ENCODE assay signal across 9 mouse cellular contexts in the genomic region with DNA sequence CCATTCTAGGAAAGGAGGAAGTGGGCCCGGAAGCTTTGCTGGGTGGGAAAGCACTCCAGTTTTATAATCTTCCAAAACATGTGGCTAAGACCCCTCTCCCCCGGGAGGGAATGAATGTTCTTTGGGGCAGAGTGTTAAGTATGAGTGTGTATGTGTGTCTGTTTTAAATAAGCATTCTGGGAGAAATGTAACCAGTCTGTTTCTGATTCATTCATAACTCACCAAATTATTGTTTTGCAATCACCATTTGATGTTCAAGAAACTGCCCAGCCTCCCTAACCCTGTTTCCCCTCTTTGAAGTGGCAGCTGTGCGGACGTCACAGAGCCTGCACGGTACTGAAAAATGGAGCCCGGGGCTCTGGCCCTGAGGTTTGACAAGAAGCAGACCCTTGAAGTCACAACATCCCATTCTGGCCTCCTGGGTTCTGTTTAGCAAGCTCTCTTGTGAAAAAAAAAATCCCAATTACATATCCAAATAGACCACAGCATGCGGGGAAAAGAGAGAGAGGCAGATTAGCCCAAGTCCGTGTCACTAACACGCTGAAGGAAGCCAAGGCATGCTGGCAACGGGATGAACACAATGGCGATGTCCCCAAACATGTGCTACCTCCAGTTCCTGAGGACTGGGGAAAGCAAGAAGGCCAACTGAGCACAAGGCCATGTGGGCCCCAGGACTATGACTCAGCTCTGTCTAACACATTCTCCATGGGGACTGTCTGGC.
DNase-seq lines count a peak whose midpoint lies in the region; ATAC-seq and TF ChIP-seq lines count a peak whose summit lies in the region.
"Had no signal": no experiment of that assay in that cellular context is flagged by ENCODE, and none has a peak within 500 bp of the region (broad histone marks: within the 10 kb centered on the region; RNA-seq: fewer than 3 reads in every experiment).

No protein-coding gene starts in this region.

- H3K36me3 ChIP-seq in limb, embryonic 12.5 days, result no peaks in the 10 kb centered on the region
- H3K36me3 ChIP-seq: hindbrain, embryonic 13.5 days had no signal

- no peak overlapping the region for H3K4me3 ChIP-seq in lung, adult 2 months (replicated peaks; ENCODE audit: extremely low read depth, low read depth, low read length)
- no peak overlapping the region for H3K4me3 ChIP-seq in limb, embryonic 12.5 days (replicated peaks)
- H3K4me3 ChIP-seq: hindbrain, embryonic 13.5 days had no signal

- H3K27me3 ChIP-seq in limb, embryonic 12.5 days, result no peaks in the 10 kb centered on the region
- H3K27me3 ChIP-seq: hindbrain, embryonic 13.5 days had no signal

- H3K27ac ChIP-seq in limb, embryonic 12.5 days, result peak overlapping the region; percentile 85
- H3K27ac ChIP-seq: hindbrain, embryonic 13.5 days had no signal

- TF ChIP-seq POLR2A in lung, adult 2 months (IDR thresholded peaks at IDR 0.05; ENCODE audit: borderline replicate concordance, extremely low read depth, low read depth, low read length), result no peak

- peak; percentile 75 for DNase-seq in adrenal gland, adult 2 months
- no peak for DNase-seq in adrenal gland, postnatal 4 days (ENCODE audit: low spot score in 2 of 2)
- DNase-seq in lung, adult 18-20 months, result peak; percentile 50 to 66
- no peak for DNase-seq in lung, adult 2 months
- DNase-seq in thymus, postnatal 25 days, result peak; percentile 13
- no peak for DNase-seq in left cerebral cortex, postnatal 25 days (ENCODE audit: low spot score in 2 of 2)
- DNase-seq in neural tube, embryonic 10.5 days (ENCODE audit: extremely low spot score, low spot score), result no peak

- peaks cover 7% of the 10 kb centered on the region for H3K4me1 ChIP-seq in lung, adult 2 months (ENCODE audit: control insufficient read depth, insufficient read depth, low read length)
- peaks cover 62% of the 10 kb centered on the region for H3K4me1 ChIP-seq in limb, embryonic 12.5 days (replicated peaks)

- ATAC-seq in limb, embryonic 12.5 days (ENCODE audit: insufficient number of reproducible peaks, insufficient read depth, low FRiP score, low TSS enrichment, low read depth), result peak; percentile 66

- H3K9me3 ChIP-seq in limb, embryonic 12.5 days, result no peaks in the 10 kb centered on the region
- H3K9me3 ChIP-seq: hindbrain, embryonic 13.5 days had no signal

- no peak overlapping the region for H3K9ac ChIP-seq in limb, embryonic 12.5 days (replicated peaks)
- H3K9ac ChIP-seq: hindbrain, embryonic 13.5 days had no signal

- intact Hi-C loops in left cerebral cortex, postnatal 25 days (cut with DNase I), result no loop called here

- H3K4me2 ChIP-seq in limb, embryonic 12.5 days, result no peak overlapping the region
- H3K4me2 ChIP-seq: hindbrain, embryonic 13.5 days had no signal

- no peak for TF ChIP-seq CTCF in lung, adult 2 months (IDR thresholded peaks at IDR 0.05; ENCODE audit: insufficient read depth, low read length)

- WGBS in lung, adult 2 months, result 34% methylated on average over 11 of the region's 11 CpGs
- 21% methylated on average over 11 of the region's 11 CpGs for WGBS in limb, embryonic 12.5 days

Comparison
In these comparisons a context has a peak if more than half of its experiments do, and no peak if none do; other contexts are left out.
1. DNase-seq: peak in adrenal gland, adult 2 months (single experiment), lung, adult 18-20 months (2 of 2) and thymus, postnatal 25 days (single experiment); none in adrenal gland, postnatal 4 days (0 of 2), lung, adult 2 months (single experiment), left cerebral cortex, postnatal 25 days (0 of 2) and neural tube, embryonic 10.5 days (single experiment).